Mouse (Mus musculus) cortical plate, adult 2 months (tissue): ENCODE measurements around the gene Pex16.

Experiments
- CTCF ChIP-seq: fragments of 200-500 bp; IDR thresholded peaks from 2 replicates; pipeline ENCODE4 v1.5.1; 2011; ENCODE audit warnings: mild to moderate bottlenecking, control low read depth, low read length; ENCODE audit not compliant: insufficient read depth; ENCODE audit errors: extremely low read depth
- POLR2A ChIP-seq: fragments of 200-500 bp; IDR thresholded peaks from 2 replicates; pipeline ENCODE4 v1.6.1; 2011; ENCODE audit warnings: mild to moderate bottlenecking, low read length, control low read depth; ENCODE audit not compliant: insufficient read depth; ENCODE audit errors: extremely low read depth

GRCm38 (mm10) chr2:92426426-92426825 lies 52.0 kb downstream of the Pex16 start:
- TF ChIP-seq CTCF: no peak
- no peak for TF ChIP-seq POLR2A
